In the genomic region with DNA sequence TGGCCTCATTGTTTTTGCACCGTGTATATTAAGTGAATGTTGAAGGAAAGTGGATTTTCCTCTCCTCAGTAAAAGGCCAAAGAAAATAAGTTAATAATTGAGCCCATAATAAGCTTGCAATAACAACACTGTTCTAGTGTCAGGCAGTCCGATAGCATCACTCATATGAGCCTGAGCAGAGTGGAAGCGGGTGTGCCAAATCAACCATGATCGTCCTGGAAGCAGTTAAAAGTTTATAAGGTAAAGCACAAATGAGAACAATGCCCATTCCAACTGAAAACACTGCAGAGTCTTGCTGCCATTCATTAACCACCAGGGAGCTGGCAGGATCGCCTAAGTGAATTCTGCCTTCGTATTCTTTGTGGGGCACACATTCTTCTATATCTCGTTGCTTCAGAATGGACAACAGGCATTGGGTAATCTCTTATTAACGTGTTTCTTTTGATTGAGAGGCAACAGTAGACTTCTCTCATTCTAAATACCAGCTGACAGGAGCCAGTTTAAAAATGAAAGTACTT, we compare ENCODE assay signal across 13 mouse cellular contexts.
A peak's percentile ranks its signal among the peaks of the same experiment; 100 is the strongest.
DNase-seq lines count a peak whose midpoint lies in the region; ATAC-seq lines count a peak whose summit lies in the region.
"Had no signal": no experiment of that assay in that cellular context is flagged by ENCODE, and none has a peak within 500 bp of the region (broad histone marks: within the 10 kb centered on the region; RNA-seq: fewer than 3 reads in every experiment).

No protein-coding gene starts in this region.

- ATAC-seq in heart, embryonic 15.5 days (replicated peaks; ENCODE audit: insufficient number of reproducible peaks, insufficient read depth, low FRiP score, low read depth), result no peak
- ATAC-seq in lung, embryonic 16.5 days (ENCODE audit: low read depth), result no peak
- ATAC-seq in forebrain, embryonic 16.5 days, result no peak
- ATAC-seq in stomach, embryonic 14.5 days (ENCODE audit: insufficient number of reproducible peaks, insufficient read depth, low FRiP score, low read depth), result no peak

- H3K9me3 ChIP-seq in heart, embryonic 15.5 days (replicated peaks), result no peaks in the 10 kb centered on the region
- H3K9me3 ChIP-seq in lung, embryonic 16.5 days (ENCODE audit: control insufficient read depth, low read length), result no peaks in the 10 kb centered on the region
- no peaks in the 10 kb centered on the region for H3K9me3 ChIP-seq in forebrain, embryonic 16.5 days (ENCODE audit: control insufficient read depth, low read length)
- no peaks in the 10 kb centered on the region for H3K9me3 ChIP-seq in stomach, embryonic 14.5 days (ENCODE audit: control insufficient read depth, low read depth, low read length)
- H3K9me3 ChIP-seq: embryonic facial prominence, embryonic 10.5 days had no signal

- peak overlapping the region; percentile 34 for H3K4me2 ChIP-seq in heart, embryonic 15.5 days
- peak overlapping the region; percentile 50 for H3K4me2 ChIP-seq in lung, embryonic 16.5 days (ENCODE audit: low read depth, low read length)
- peak overlapping the region; percentile 6; the same call in 1 of the 2 replicates for H3K4me2 ChIP-seq in forebrain, embryonic 16.5 days (ENCODE audit: low read length)
- peak overlapping the region; percentile 15; the same call in 1 of the 2 replicates for H3K4me2 ChIP-seq in stomach, embryonic 14.5 days (replicated peaks; ENCODE audit: low read depth, low read length)

- H3K9ac ChIP-seq in heart, embryonic 15.5 days, result no peak overlapping the region
- H3K9ac ChIP-seq in lung, embryonic 16.5 days (ENCODE audit: low read length), result peak overlapping the region; percentile 48
- H3K9ac ChIP-seq in forebrain, embryonic 16.5 days (replicated peaks; ENCODE audit: low read depth, low read length), result no peak overlapping the region
- H3K9ac ChIP-seq in stomach, embryonic 14.5 days (replicated peaks; ENCODE audit: low read depth, low read length), result no peak overlapping the region

- peak overlapping the region; percentile 24; the same call in 1 of the 2 replicates for H3K27ac ChIP-seq in heart, embryonic 15.5 days
- H3K27ac ChIP-seq in lung, embryonic 16.5 days (ENCODE audit: low read length), result peak overlapping the region; percentile 50
- H3K27ac ChIP-seq in forebrain, embryonic 16.5 days (ENCODE audit: low read length), result no peak overlapping the region
- no peak overlapping the region for H3K27ac ChIP-seq in stomach, embryonic 14.5 days (ENCODE audit: low read length)
- H3K27ac ChIP-seq: embryonic facial prominence, embryonic 10.5 days had no signal

- no peaks in the 10 kb centered on the region for H3K36me3 ChIP-seq in heart, embryonic 15.5 days
- no peaks in the 10 kb centered on the region for H3K36me3 ChIP-seq in lung, embryonic 16.5 days (ENCODE audit: control insufficient read depth, insufficient read depth, low read length)
- H3K36me3 ChIP-seq in forebrain, embryonic 16.5 days (ENCODE audit: control insufficient read depth, insufficient read depth), result no peaks in the 10 kb centered on the region
- H3K36me3 ChIP-seq in stomach, embryonic 14.5 days (ENCODE audit: control insufficient read depth, insufficient read depth, low read length), result no peaks in the 10 kb centered on the region; the same call in 1 of the 2 replicates

- peaks cover 7% of the 10 kb centered on the region; the same call in 1 of the 2 replicates for H3K4me1 ChIP-seq in heart, embryonic 15.5 days (replicated peaks)
- peaks cover 20% of the 10 kb centered on the region for H3K4me1 ChIP-seq in lung, embryonic 16.5 days (replicated peaks; ENCODE audit: control insufficient read depth, insufficient read depth, low read length)
- peaks cover 5% of the 10 kb centered on the region; the same call in 1 of the 2 replicates for H3K4me1 ChIP-seq in forebrain, embryonic 16.5 days (replicated peaks; ENCODE audit: control insufficient read depth, insufficient read depth, low read length)
- H3K4me1 ChIP-seq in stomach, embryonic 14.5 days (ENCODE audit: control insufficient read depth, insufficient read depth, low read length), result peaks cover 11% of the 10 kb centered on the region; the same call in 1 of the 2 replicates

- H3K27me3 ChIP-seq in heart, embryonic 15.5 days, result no peaks in the 10 kb centered on the region
- no peaks in the 10 kb centered on the region for H3K27me3 ChIP-seq in lung, embryonic 16.5 days (ENCODE audit: control insufficient read depth, insufficient read depth, low read depth, low read length)
- H3K27me3 ChIP-seq in forebrain, embryonic 16.5 days (replicated peaks; ENCODE audit: control insufficient read depth, insufficient read depth, low read length), result no peaks in the 10 kb centered on the region
- no peaks in the 10 kb centered on the region for H3K27me3 ChIP-seq in stomach, embryonic 14.5 days (ENCODE audit: control insufficient read depth, insufficient read depth, low read length)

- no peak for DNase-seq in heart, adult 9 months (ENCODE audit: low spot score in 2 of 2)
- no peak for DNase-seq in lung, postnatal 36 days
- no peak for DNase-seq in urinary bladder, postnatal 10 days (ENCODE audit: low spot score)
- DNase-seq: adrenal gland, postnatal 36 days; cerebellum, adult 8-10 months; heart, postnatal 36 days; right cerebral cortex, adult 18-20 months; thymus, postnatal 36 days had no signal

- 41% methylated on average over 8 of the region's 8 CpGs for WGBS in heart, embryonic 15.5 days
- 42% methylated on average over 8 of the region's 8 CpGs for WGBS in lung, embryonic 16.5 days
- 5% methylated on average over 8 of the region's 8 CpGs for WGBS in forebrain, embryonic 16.5 days
- WGBS in stomach, embryonic 14.5 days, result 55% methylated on average over 8 of the region's 8 CpGs

- no peak overlapping the region for H3K4me3 ChIP-seq in heart, embryonic 15.5 days
- H3K4me3 ChIP-seq in lung, embryonic 16.5 days (ENCODE audit: low read length), result peak overlapping the region; percentile 14; the same call in 1 of the 2 replicates
- H3K4me3 ChIP-seq in forebrain, embryonic 16.5 days (replicated peaks; ENCODE audit: low read length), result no peak overlapping the region
- H3K4me3 ChIP-seq in stomach, embryonic 14.5 days (ENCODE audit: low read depth, low read length), result no peak overlapping the region
- H3K4me3 ChIP-seq: embryonic facial prominence, embryonic 10.5 days had no signal

Comparison
In these comparisons a context has a peak if more than half of its experiments do, and no peak if none do; other contexts are left out.
1. H3K27ac ChIP-seq: peak in heart, embryonic 15.5 days (single experiment) and lung, embryonic 16.5 days (single experiment); none in forebrain, embryonic 16.5 days (single experiment) and stomach, embryonic 14.5 days (single experiment).
2. Peak in every context shown above with its lines, with median percentiles within 50 percentile points of each other: H3K4me2 ChIP-seq.